Mouse (Mus musculus) bone marrow macrophage, adult 2 months (primary cell): ENCODE measurements around the gene Fam177a. TPM values are rescaled to one million over a fixed set of nuclear protein-coding genes. Genes with fewer than 3 reads are reported as not detected.
A peak's percentile ranks its signal among the peaks of the same experiment; 100 is the strongest.
"Not testable (repeated sequence)": the region's sequence is repeated elsewhere in the genome, so short reads cannot be mapped to it uniquely, and the experiment has no call there.

ENCODE experiments used
- H3K27ac ChIP-seq: 2 replicates; pipeline ENCODE4 v1.5.1; 2012; ENCODE audit warnings: low read depth, low read length; ENCODE audit not compliant: insufficient read depth
- H3K4me1 ChIP-seq: 2 replicates; pipeline ENCODE4 v1.6.1; 2012; ENCODE audit warnings: low read length; ENCODE audit not compliant: control insufficient read depth, insufficient read depth
- H3K4me3 ChIP-seq: 2 replicates; pipeline ENCODE4 v1.5.1; 2012; ENCODE audit warnings: mild to moderate bottlenecking, low read length, moderate library complexity; ENCODE audit not compliant: insufficient read depth
- CTCF ChIP-seq: IDR thresholded peaks from 2 replicates; pipeline ENCODE4 v1.5.1; 2012; ENCODE audit warnings: low read depth, mild to moderate bottlenecking, low read length, moderate library complexity
- POLR2A ChIP-seq: IDR thresholded peaks from 2 replicates; pipeline ENCODE4 v1.6.1; 2012; ENCODE audit warnings: mild to moderate bottlenecking, low read depth, low read length, borderline replicate concordance
- polyA plus RNA-seq: library from polyadenylated mRNA; stranded (reverse); fragments of >200 nt; gene quantifications from 2 replicates; pipeline ENCODE4 v1.2.4, GENCODE M21; 2012; ENCODE audit not compliant: missing spikeins, insufficient read depth, insufficient read length

The Fam177a gene
- polyA plus RNA-seq: 33.7 and 34.7 TPM in 2 replicates

DNA sequence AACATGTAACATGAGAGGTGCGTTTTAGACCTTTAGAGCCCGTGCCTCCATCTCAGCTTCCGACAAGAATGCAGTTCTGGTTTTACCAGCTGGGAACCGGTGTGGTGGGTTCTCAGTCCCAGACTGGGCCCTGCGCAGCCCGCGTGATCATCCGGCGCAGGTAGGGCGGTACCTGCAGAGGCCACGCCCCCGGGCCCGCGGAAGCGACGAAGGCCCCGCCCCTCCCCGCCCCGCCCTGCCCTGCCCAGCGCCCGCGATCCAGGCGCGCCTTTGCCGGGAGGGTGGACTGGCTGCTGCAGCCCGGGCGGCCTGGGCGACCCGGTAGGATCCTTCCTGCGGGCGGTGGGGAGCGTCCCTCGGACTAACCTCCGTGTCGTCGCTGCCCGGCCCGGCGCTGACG, at the start of gene Fam177a:
Gene Fam177a (plus strand): TSS at position 228 of the 400 bp plus-strand sequence.
- H3K27ac ChIP-seq, H3K4me1 ChIP-seq: not testable (repeated sequence)

DNA sequence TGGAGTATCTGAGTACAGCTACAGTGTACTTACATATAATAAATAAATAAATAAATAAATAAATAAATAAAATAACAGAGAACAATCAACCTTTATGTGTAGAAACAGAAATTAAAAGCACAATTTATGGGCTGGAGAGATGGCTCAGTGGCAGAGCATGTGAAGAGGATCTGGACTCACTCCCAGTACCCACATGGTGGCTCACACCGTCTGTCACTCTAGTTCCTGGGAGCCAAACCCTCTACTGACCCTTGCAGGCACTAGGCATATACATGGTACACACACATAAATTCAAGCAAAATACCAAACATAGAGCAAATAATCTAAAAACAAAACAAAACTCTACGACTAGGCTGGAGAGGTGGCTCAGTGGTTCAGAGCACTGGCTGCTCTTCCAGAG, 49.0 kb upstream of the Fam177a start:
- 0 out of 2 replicates have a peak, but pooled peaks cover 2% of the 10 kb centered on the region for H3K4me1 ChIP-seq
- no peak for TF ChIP-seq CTCF
- TF ChIP-seq POLR2A: no peak

More for the DNA sequence above, at the start of gene Fam177a:
- not testable (repeated sequence) for H3K4me3 ChIP-seq

DNA sequence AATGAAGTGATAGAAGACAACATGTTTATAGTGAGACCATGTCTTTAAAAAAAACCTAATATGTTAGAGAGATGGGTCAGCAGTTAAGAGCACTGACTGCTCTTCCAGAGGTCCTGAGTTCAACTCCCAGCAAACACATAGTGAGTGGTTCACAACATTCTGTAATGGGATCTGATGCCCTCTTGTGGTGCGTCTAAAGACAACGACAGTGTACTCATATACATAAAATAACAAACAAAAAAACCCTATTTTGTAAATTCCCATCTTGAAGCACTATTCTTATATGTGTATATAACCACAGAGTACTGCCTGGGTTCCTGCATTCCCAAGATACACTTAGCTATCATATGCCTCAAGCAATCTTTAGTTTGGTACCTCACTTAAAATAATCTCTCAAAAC, 45.6 kb upstream of the Fam177a start:
- not testable (repeated sequence) for H3K27ac ChIP-seq, H3K4me3 ChIP-seq, H3K4me1 ChIP-seq

More for the DNA sequence above, 49.0 kb upstream of the Fam177a start:
- H3K27ac ChIP-seq: no peak overlapping the region
- H3K4me3 ChIP-seq: no peak overlapping the region

DNA sequence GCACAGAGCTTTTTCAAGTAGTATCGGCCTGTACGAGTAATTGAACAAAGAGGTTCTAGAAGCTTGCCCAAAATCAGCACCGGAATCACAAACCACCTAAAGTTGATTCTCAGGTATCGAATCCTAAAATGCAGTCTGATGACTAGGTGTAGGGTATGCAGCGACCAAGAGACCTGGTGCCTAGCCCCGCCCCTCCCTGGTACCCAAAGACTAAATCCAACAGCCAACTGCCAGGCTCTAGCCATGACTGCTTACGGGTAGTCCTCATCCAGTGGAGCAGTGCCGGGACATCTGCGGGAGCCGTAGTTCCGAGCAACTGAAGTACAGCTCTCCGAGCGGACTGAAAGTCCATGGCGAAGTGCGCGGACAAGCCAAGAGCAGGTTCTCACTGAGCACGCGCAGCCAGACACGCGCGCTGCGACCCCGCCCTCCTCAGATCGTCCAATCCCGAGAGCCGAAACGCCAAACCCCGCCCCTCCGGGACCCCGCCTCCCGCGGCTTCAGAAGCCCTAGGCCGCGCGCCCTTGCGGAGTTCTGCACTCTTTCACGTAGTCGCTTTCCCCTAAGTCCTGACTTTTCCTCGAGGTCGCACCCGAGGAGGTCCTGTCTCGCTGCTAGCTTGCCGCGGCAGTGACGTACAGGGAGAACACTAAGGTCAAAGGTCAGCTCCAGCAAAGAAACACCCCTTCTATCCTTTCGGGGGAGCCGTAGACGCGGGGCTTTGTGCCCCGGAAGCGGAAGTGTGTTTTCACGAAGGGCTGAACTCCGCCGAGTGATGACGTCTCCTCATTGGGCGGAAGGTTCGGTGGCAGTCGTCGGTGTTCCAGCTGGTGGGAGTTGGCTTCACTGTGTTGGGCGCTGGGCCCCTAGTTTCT, 44.3 kb upstream of the Fam177a start, which contains the start of the genes 2700097O09Rik and Srp54a:
Gene 2700097O09Rik (minus strand): TSS at position 385 of the 875 bp plus-strand sequence.
Gene Srp54a (plus strand): TSS at position 537 of the 875 bp plus-strand sequence.
- H3K4me1 ChIP-seq: not testable (repeated sequence)
- Histone ChIP-seq H3K27ac (peak within 1 kb of the TSS; percentile 86), H3K4me3 (peak within 1 kb of the TSS; percentile 95)

DNA sequence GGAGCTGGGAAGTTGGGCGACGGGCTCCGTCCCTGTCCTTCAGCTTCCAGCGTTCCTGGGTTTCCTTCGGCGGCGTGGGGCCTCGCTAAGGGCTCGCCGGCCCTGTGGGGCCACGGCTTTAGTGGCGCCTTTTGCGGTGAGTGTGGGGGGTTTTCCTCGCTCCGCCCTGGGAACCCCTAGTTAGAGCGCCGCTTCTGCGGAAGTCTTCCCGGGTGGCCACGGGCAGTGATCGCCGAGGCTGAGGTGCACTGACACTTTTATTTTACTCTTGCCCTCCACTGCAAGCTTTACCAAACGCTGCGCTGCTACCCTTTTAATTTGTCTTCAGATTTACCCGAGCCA, 43.7 kb upstream of the Fam177a start:
- H3K27ac ChIP-seq: peak overlapping the region; percentile 85
- H3K4me3 ChIP-seq: peak overlapping the region; percentile 95
- not testable (repeated sequence) for H3K4me1 ChIP-seq

DNA sequence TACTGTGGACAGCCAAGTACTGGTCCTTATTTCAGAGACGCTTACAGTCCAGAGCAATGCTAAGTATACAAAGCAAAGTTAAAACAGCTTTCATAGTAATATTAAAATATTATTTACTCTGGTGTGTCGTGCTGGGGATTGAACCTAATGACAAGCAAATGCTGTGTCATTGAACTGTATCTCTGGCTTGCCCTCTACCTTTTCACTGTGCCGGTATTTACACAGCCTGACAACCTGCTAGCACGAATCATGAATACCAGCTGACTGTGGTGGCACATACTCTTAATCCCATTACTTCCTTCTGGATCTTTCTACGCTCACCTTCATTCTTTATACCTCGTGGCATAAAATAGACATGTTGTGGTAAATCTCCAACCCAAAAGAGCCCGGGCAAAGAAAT, 32.1 kb upstream of the Fam177a start:
- H3K4me3 ChIP-seq, H3K4me1 ChIP-seq, H3K27ac ChIP-seq: not testable (repeated sequence)

DNA sequence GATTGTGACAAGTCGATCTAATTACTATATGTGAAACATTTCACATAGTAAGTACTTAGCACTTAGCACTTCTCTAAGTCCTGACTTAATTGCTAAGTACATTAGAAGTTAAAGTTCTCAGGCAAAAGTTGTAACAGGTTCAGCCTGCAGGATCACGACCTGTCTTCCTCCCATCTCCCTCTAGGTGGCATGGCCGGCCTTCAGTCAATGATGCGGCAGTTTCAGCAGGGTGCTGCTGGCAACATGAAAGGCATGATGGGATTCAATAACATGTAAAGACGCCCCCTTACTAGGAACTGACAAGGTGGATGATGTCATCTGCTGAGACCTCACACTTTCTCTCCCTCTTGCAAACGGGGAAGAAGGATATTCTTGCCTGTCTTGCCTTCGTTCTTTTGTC, 11.7 kb upstream of the Fam177a start:
- H3K27ac ChIP-seq, H3K4me1 ChIP-seq, H3K4me3 ChIP-seq: not testable (repeated sequence)

DNA sequence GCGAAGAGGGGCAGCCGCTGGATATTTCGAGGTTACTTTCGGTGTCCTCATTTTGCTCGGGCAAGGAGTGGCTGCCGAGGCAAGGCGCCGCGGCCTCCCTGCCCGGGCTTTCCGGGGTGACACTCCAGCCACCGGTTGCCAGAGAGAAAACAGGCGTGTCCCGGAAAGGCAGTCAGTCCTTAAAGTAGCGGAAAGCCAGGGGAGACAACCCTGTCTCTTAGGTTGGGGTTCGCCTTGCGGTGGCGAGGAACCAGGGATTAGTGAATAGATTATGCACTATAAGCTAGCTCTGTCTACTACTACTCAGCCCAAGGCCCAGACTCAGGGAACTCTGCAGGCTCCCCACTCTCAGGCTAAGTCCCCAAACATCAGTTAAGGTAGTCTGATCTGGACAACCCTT, 462 bp downstream of the Fam177a start:
- H3K4me3 ChIP-seq, H3K4me1 ChIP-seq, H3K27ac ChIP-seq: not testable (repeated sequence)

DNA sequence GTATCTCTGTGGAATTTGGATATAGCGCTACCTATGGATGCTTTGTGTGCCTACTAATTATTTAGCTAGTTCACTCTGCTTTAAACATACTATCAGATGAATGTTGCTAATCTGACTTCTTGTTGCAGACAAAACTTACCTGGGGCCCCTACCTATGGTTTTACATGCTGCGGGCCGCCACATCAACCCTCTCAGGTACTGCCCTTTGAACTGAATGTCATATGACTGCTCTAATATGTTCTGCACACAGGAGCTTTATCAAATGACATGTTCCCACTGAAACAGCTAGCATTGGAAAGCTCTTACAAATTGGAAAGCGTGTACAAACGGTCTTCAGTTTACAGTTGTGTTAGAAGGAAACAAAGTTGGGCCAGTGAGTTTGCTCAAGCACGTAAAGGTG, 11.3 kb downstream of the Fam177a start:
- H3K27ac ChIP-seq, H3K4me3 ChIP-seq, H3K4me1 ChIP-seq: not testable (repeated sequence)

DNA sequence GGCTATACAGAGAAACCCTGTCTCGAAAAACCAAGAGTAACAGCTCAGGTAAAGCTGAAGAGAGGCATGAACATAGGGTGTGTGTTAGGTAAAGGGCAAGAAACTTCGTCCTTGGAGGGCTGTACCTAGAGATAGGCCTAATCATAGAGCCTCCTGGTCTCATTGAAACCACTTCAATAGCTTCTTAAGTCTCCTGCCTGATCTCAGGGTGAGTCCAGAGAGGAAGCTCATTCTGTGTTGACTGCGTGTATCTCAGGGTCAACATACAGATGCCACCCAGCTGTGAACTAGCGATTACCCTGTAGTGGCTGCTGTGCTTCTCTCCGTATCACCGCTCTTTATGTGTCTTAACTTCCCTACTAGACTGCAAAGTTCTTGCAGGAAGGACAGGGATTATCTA, 13.6 kb downstream of the Fam177a start:
- not testable (repeated sequence) for H3K4me3 ChIP-seq, H3K27ac ChIP-seq, H3K4me1 ChIP-seq

DNA sequence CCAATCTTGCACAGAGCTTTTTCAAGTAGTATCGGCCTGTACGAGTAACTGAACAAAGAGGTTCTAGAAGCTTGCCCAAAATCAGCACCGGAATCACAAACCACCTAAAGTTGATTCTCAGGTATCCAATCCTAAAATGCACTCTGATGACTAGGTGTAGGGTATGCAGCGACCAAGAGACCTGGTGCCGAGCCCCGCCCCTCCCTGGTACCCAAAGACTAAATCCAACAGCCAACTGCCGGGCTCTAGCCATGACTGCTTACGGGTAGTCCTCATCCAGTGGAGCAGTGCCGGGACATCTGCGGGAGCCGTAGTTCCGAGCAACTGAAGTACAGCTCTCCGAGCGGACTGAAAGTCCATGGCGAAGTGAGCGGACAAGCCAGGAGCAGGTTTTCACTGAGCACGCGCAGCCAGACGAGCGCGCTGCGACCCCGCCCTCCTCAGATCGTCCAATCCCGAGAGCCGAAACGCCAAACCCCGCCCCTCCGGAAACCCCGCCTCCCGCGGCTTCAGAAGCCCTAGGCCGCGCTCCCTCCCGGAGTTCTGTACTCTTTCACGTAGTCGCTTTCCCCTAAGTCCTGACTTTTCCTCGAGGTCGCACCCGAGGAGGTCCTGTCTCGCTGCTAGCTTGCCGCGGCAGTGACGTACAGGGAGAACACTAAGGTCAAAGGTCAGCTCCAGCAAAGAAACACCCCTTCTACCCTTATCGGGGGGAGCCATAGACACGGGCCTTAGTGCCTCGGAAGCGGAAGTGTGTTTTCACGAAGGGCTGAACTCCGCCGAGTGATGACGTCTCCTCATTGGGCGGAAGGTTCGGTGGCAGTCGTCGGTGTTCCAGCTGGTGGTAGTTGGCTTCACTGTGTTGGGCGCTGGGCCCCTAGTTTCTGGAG, 30.5 kb downstream of the Fam177a start, which contains the start of gene Srp54b:
Gene Srp54b (plus strand): TSS at position 546 of the 890 bp plus-strand sequence.
- peak within 1 kb of the TSS; percentile 42 for H3K4me3 ChIP-seq
- H3K27ac ChIP-seq, H3K4me1 ChIP-seq: not testable (repeated sequence)

DNA sequence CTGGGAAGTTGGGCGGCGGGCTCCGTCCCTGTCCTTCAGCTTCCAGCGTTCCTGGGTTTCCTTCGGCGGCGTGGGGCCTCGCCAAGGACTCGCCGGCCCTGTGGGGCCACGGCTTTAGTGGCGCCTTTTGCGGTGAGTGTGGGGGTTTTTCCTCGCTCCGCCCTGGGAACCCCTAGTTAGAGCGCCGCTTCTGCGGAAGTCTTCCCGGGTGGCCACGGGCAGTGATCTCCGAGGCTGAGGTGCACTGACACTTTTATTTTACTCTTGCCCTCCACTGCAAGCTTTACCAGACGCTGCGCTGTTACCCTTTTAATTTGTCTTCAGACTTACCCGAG, 31.1 kb downstream of the Fam177a start:
- not testable (repeated sequence) for H3K4me1 ChIP-seq, H3K27ac ChIP-seq
- H3K4me3 ChIP-seq: peak overlapping the region; percentile 42

DNA sequence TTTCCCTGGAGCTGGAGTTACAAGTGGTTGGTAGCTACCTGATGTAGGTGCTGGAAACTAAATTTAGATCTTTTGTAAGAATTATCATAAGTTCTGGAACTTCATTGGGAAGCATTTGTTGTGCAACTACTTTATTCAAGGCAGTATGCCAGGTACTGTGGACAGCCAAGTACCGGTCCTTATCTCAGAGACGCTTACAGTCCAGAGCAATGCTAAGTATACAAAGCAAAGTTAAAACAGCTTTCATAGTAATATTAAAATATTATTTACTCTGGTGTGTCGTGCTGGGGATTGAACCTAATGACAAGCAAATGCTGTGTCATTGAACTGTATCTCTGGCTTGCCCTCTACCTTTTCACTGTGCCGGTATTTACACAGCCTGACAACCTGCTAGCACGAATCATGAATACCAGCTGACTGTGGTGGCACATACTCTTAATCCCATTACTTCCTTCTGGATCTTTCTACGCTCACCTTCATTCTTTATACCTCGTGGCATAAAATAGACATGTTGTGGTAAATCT, 42.8 kb downstream of the Fam177a start:
- not testable (repeated sequence) for H3K4me1 ChIP-seq, H3K4me3 ChIP-seq, H3K27ac ChIP-seq

DNA sequence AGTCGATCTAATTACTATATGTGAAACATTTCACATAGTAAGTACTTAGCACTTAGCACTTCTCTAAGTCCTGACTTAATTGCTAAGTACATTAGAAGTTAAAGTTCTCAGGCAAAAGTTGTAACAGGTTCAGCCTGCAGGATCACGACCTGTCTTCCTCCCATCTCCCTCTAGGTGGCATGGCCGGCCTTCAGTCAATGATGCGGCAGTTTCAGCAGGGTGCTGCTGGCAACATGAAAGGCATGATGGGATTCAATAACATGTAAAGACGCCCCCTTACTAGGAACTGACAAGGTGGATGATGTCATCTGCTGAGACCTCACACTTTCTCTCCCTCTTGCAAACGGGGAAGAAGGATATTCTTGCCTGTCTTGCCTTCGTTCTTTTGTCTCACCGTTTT, 63.4 kb downstream of the Fam177a start:
- not testable (repeated sequence) for H3K27ac ChIP-seq, H3K4me1 ChIP-seq, H3K4me3 ChIP-seq

DNA sequence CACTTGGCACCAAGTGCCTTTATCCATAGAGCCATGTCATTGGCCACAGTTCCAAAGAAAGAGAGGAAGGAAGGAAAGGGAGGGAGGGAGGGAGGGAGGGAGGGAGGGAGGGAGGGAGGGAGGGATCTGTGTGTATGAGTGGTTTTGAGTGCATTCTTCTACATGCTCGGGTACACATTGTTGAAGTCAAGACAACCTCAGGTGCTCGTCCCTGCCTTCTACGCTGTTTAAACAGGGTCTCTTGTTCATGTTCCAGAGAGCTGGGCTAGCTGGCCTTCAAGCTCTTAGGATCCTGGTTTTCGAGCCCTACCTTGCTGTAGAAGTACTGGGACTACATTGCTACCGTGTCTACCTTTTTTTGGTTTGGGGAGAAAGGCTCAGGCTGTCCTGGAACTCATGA, 64.9 kb downstream of the Fam177a start:
- not testable (repeated sequence) for H3K27ac ChIP-seq, H3K4me3 ChIP-seq, H3K4me1 ChIP-seq
